Mouse (Mus musculus) CH12.LX (cell line): ENCODE measurements at regions not wholly inside any gene's neighbourhood (a gene's known extent, or its start where the extent isn't known, plus 50 kb on each side); places are given as distances from the start of the nearest gene placed in this dataset.

ENCODE experiments used
- DNase-seq: peaks from one replicate; pipeline ENCODE4 v3.0.0-alpha.2; 2013; ENCODE audit errors: extremely low read depth
- H3K27ac ChIP-seq: 2 replicates; pipeline ENCODE4 v1.5.1; 2012; ENCODE audit warnings: low read depth, mild to moderate bottlenecking, control low read depth, moderate library complexity; ENCODE audit not compliant: insufficient read depth
- H3K27me3 ChIP-seq: replicated peaks from 2 replicates; pipeline ENCODE3; 2012; ENCODE audit warnings: inconsistent platforms
- H3K36me3 ChIP-seq, 2 experiments: replicated peaks in 1 of 2; 2 replicates each; pipeline versions ENCODE3 to v1.6.1; 2012; ENCODE audit warnings: inconsistent platforms in 1 of 2, low read length in 1 of 2, mild to moderate bottlenecking in 1 of 2, mixed read lengths in 1 of 2, moderate library complexity in 1 of 2; ENCODE audit not compliant: control insufficient read depth in 1 of 2, insufficient read depth in 1 of 2
- H3K4me1 ChIP-seq, 2 experiments: 2 replicates each; pipeline ENCODE4 v1.6.1; 2012; ENCODE audit warnings: inconsistent platforms in 1 of 2, moderate library complexity in 1 of 2; ENCODE audit not compliant: insufficient read depth in 2 of 2, control insufficient read depth in 1 of 2
- H3K4me2 ChIP-seq: 2 replicates; pipeline ENCODE4 v1.6.1; 2012; ENCODE audit warnings: low read depth, mild to moderate bottlenecking, control low read depth; ENCODE audit not compliant: poor library complexity, insufficient read depth, severe bottlenecking
- H3K4me3 ChIP-seq, 3 experiments: fragments of 150-350 bp in 1 of 3; sonication (generic) in 1 of 3; replicated peaks in 1 of 3; 2 replicates each; pipeline versions ENCODE3 to v1.5.1; 2011 to 2012; ENCODE audit warnings: low read depth in 2 of 3, low read length in 2 of 3, mild to moderate bottlenecking in 2 of 3, moderate library complexity in 2 of 3, control low read depth in 1 of 3, improper control_type of control experiment in 1 of 3, inconsistent platforms in 1 of 3, mixed read lengths in 1 of 3; ENCODE audit not compliant: poor library complexity in 1 of 3
- H3K79me2 ChIP-seq: replicated peaks from 2 replicates; pipeline ENCODE4 v1.6.1; 2012; ENCODE audit warnings: mild to moderate bottlenecking, moderate library complexity; ENCODE audit not compliant: control insufficient read depth, poor library complexity, insufficient read depth, severe bottlenecking; ENCODE audit errors: extremely low read depth
- H3K9ac ChIP-seq: 2 replicates; pipeline ENCODE4 v1.6.1; 2012; ENCODE audit warnings: low read depth, mild to moderate bottlenecking, control low read depth, moderate library complexity; ENCODE audit not compliant: insufficient read depth
- H3K9me3 ChIP-seq: replicated peaks from 2 replicates; pipeline ENCODE3; 2012; ENCODE audit warnings: low read length, inconsistent platforms, mixed read lengths
- BHLHE40 ChIP-seq: IDR thresholded peaks from 2 replicates; pipeline ENCODE4 v1.6.1; 2011; ENCODE audit warnings: mild to moderate bottlenecking, low read depth, low read length, improper control_type of control experiment
- CTCF ChIP-seq, 2 experiments: IDR thresholded peaks in 1 of 2; conservative IDR thresholded peaks in 1 of 2; 2 replicates each; pipeline ENCODE4 v1.5.1; 2011 to 2012; ENCODE audit warnings: low read depth in 2 of 2, low read length in 2 of 2, improper control_type of control experiment in 1 of 2, inconsistent platforms in 1 of 2, mild to moderate bottlenecking in 1 of 2, moderate library complexity in 1 of 2
- ELF1 ChIP-seq: IDR thresholded peaks from 2 replicates; pipeline ENCODE4 v1.6.1; 2014; ENCODE audit warnings: low read depth, mild to moderate bottlenecking, inconsistent platforms, low read length, improper control_type of control experiment
- EP300 ChIP-seq: IDR thresholded peaks from 2 replicates; pipeline ENCODE4 v1.6.1; 2011; ENCODE audit warnings: low read length, improper control_type of control experiment
- GABPA ChIP-seq: IDR thresholded peaks from 2 replicates; pipeline ENCODE4 v1.6.1; 2012; ENCODE audit warnings: low read depth, low read length, improper control_type of control experiment, inconsistent platforms; ENCODE audit not compliant: insufficient replicate concordance
- HCFC1 ChIP-seq: IDR thresholded peaks from 2 replicates; pipeline ENCODE4 v1.6.1; 2012; ENCODE audit warnings: low read depth, mild to moderate bottlenecking, inconsistent platforms, low read length, improper control_type of control experiment
- JUN ChIP-seq: IDR thresholded peaks from 2 replicates; pipeline ENCODE4 v1.6.1; 2011; ENCODE audit warnings: low read depth, mild to moderate bottlenecking, low read length, improper control_type of control experiment, moderate library complexity; ENCODE audit not compliant: insufficient read depth
- JUND ChIP-seq: conservative IDR thresholded peaks from 2 replicates; pipeline ENCODE4 v1.6.1; 2011; ENCODE audit warnings: low read depth, low read length, improper control_type of control experiment
- MAZ ChIP-seq: IDR thresholded peaks from 2 replicates; pipeline ENCODE4 v1.6.1; 2012; ENCODE audit warnings: low read depth, mild to moderate bottlenecking, inconsistent platforms, low read length, improper control_type of control experiment, moderate library complexity
- MEF2A ChIP-seq: IDR thresholded peaks from 2 replicates; pipeline ENCODE4 v1.6.1; 2014; ENCODE audit warnings: low read depth, mild to moderate bottlenecking, inconsistent platforms, low read length, improper control_type of control experiment, borderline replicate concordance
- NELFE ChIP-seq: IDR thresholded peaks from 2 replicates; pipeline ENCODE4 v1.6.1; 2011; ENCODE audit warnings: low read depth, low read length, improper control_type of control experiment
- NRF1 ChIP-seq: IDR thresholded peaks from 2 replicates; pipeline ENCODE4 v1.6.1; 2014; ENCODE audit warnings: low read depth, mild to moderate bottlenecking, inconsistent platforms, low read length, improper control_type of control experiment, moderate library complexity
- PAX5 ChIP-seq: IDR thresholded peaks from 2 replicates; pipeline ENCODE4 v1.6.1; 2012; ENCODE audit warnings: low read length, inconsistent platforms, mixed read lengths
- POLR2A ChIP-seq: IDR thresholded peaks from 2 replicates; pipeline ENCODE4 v1.6.1; 2011; ENCODE audit warnings: low read depth, mild to moderate bottlenecking, improper control_type of control experiment, low read length
- RAD21 ChIP-seq: IDR thresholded peaks from 2 replicates; pipeline ENCODE4 v1.6.1; 2011; ENCODE audit warnings: low read depth, mild to moderate bottlenecking, low read length, improper control_type of control experiment, moderate library complexity
- SMC3 ChIP-seq: IDR thresholded peaks from 2 replicates; pipeline ENCODE4 v1.6.1; 2011; ENCODE audit warnings: low read depth, low read length, improper control_type of control experiment
- TBP ChIP-seq: conservative IDR thresholded peaks from 2 replicates; pipeline ENCODE4 v1.6.1; 2011; ENCODE audit warnings: low read depth, low read length, improper control_type of control experiment
- TCF12 ChIP-seq: IDR thresholded peaks from 2 replicates; pipeline ENCODE4 v1.6.1; 2014; ENCODE audit warnings: low read depth, mild to moderate bottlenecking, inconsistent platforms, low read length, improper control_type of control experiment
- ZC3H11A ChIP-seq: IDR thresholded peaks from 2 replicates; pipeline ENCODE4 v1.6.1; 2012; ENCODE audit warnings: low read depth, mild to moderate bottlenecking, inconsistent platforms, low read length, improper control_type of control experiment
- ZKSCAN1 ChIP-seq: IDR thresholded peaks from 2 replicates; pipeline ENCODE4 v1.6.1; 2012; ENCODE audit warnings: low read depth, inconsistent platforms, low read length, improper control_type of control experiment, borderline replicate concordance
- ZMIZ1 ChIP-seq: IDR thresholded peaks from 2 replicates; pipeline ENCODE4 v1.6.1; 2012; ENCODE audit warnings: low read depth, mild to moderate bottlenecking, inconsistent platforms, low read length, improper control_type of control experiment
- ZNF384 ChIP-seq: IDR thresholded peaks from 2 replicates; pipeline ENCODE4 v1.6.1; 2012; ENCODE audit warnings: low read depth, low read length, improper control_type of control experiment, inconsistent platforms
- dilution Hi-C: fragments of 300-500 bp; cut with MboI; formaldehyde crosslinking; loops from 2 replicates; pipeline ENCODE4 v1.14.3; 2020; ENCODE audit warnings: low sequenced_read_pairs; ENCODE audit not compliant: extremely low pct_unique_long_range_greater_than_20kb, extremely low pct_ligation_motif_present
- in situ Hi-C: fragments of 300-500 bp; cut with MboI; formaldehyde crosslinking; loops from 3 replicates; pipeline ENCODE4 v1.14.3; 2019; ENCODE audit warnings: low sequenced_read_pairs, low pct_ligation_motif_present, low pct_unique_long_range_greater_than_20kb, mixed read lengths

DNA sequence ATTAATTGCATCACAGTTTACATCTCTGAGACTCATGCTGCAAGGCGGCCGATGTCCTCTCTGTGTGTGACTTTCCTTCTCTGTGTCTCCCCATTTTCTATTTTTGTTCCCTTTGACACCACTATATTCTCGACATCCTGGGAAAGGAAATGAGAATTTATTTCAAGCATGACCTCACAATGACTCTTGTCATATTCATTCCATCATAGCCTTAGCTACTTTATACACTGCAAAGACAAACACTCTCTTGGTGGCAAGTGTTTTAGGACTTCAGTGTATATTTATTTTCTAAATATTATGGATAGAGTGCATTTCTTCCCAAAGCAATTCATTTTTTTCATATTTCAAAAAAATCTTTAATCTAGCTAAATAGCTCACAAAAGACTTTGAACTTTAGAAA is 298.5 kb downstream of the Ipmk start:
- dilution Hi-C loops = no loop called here
- TF ChIP-seq HCFC1 = no peak
- TF ChIP-seq TBP = no peak
- TF ChIP-seq MAZ = no peak
- TF ChIP-seq POLR2A = no peak
- no peak for TF ChIP-seq NRF1
- TF ChIP-seq TCF12 = no peak
- no peak for TF ChIP-seq ZMIZ1
- TF ChIP-seq JUND = no peak
- no peak for TF ChIP-seq JUN
- no peak for TF ChIP-seq CTCF (conservative IDR thresholded peaks at IDR 0.05 in 1 of 2, IDR thresholded peaks at IDR 0.05 in 1 of 2; ENCODE audit: low read depth in 2 of 2, low read length in 2 of 2)
- no peak for TF ChIP-seq BHLHE40
- TF ChIP-seq ELF1 = no peak
- no peak for TF ChIP-seq NELFE
- no peaks in the 10 kb centered on the region for H3K27me3 ChIP-seq

DNA sequence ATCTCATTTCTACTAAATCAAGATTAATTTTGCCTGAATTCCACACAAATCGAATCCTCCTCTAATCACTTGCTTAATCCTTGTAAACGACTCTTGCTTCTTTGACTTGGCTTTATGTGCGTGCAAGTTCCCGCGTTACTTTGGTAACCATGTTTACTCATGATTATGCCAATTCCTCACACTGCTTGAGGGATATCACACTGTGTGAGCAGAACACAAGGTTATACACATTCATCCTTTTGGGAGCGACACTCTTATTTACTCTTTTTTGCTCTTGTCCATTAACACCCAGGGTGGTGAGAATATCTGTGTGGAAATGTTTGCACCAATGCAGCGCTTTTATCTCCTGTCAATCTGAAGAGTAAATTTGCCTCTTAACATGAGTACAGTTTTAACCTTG is 310.0 kb downstream of the Ipmk start:
- Histone ChIP-seq H3K27ac (no peak overlapping the region), H3K4me3 (no peak overlapping the region), H3K36me3 (no peaks in the 10 kb centered on the region), H3K9me3 (peaks cover 11% of the 10 kb centered on the region), H3K4me1 (no peaks in the 10 kb centered on the region), H3K79me2 (no peaks in the 10 kb centered on the region), H3K27me3 (no peaks in the 10 kb centered on the region), H3K4me2 (no peak overlapping the region), H3K9ac (no peak overlapping the region)
- TF ChIP-seq MEF2A = no peak
- DNase-seq = no peak
- in situ Hi-C loops = no loop called here
- dilution Hi-C loops = no loop called here

More for the DNA sequence above, 298.5 kb downstream of the Ipmk start:
- Histone ChIP-seq H3K9ac (no peak overlapping the region), H3K27ac (no peak overlapping the region), H3K4me3 (no peak overlapping the region), H3K4me1 (no peaks in the 10 kb centered on the region), H3K4me2 (no peak overlapping the region), H3K9me3 (peaks cover 21% of the 10 kb centered on the region), H3K79me2 (no peaks in the 10 kb centered on the region), H3K36me3 (no peaks in the 10 kb centered on the region)
- in situ Hi-C loops = no loop called here
- no peak for DNase-seq

DNA sequence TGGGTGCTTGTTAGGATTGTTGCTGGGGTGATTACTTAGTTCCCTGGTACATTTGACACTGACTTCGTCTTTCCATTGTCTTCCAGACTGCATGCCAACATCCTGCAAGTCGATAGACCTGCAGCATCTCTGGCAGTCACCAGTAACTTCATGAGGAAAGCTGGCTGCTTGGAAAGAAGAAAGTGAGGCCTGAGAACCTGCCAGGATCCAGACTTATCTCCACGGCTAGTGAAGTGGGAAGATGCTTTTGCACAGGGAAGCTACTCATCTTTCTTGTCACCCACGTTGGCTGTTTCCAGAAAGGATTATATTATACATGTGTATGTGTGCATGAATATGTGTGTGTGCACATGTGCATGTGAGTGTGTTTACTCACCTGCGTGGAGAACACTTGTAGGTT is 316.0 kb downstream of the Ipmk start:
- no peak overlapping the region for H3K27ac ChIP-seq
- dilution Hi-C loops (no loop called here), in situ Hi-C loops (no loop called here)
- no peaks in the 10 kb centered on the region for H3K36me3 ChIP-seq
- H3K4me1 ChIP-seq = no peaks in the 10 kb centered on the region
- DNase-seq = no peak
- H3K79me2 ChIP-seq = no peaks in the 10 kb centered on the region
- peaks cover 18% of the 10 kb centered on the region for H3K9me3 ChIP-seq
- H3K27me3 ChIP-seq = no peaks in the 10 kb centered on the region
- TF ChIP-seq GABPA (no peak), POLR2A (no peak), EP300 (no peak), SMC3 (no peak), JUND (no peak), ZNF384 (no peak), MAZ (no peak), RAD21 (no peak), PAX5 (no peak), ZC3H11A (no peak), HCFC1 (no peak), ZKSCAN1 (no peak)
- no peak overlapping the region for H3K4me3 ChIP-seq
- no peak overlapping the region for H3K9ac ChIP-seq
- no peak overlapping the region for H3K4me2 ChIP-seq
